Mouse (Mus musculus) olfactory bulb, adult 2 months (tissue): Measurements from ENCODE around the gene Epb41.

Experiments
- CTCF ChIP-seq: fragments of 200-500 bp; IDR thresholded peaks from 2 replicates; pipeline ENCODE4 v1.5.1; 2012; ENCODE audit warnings: low read depth, mild to moderate bottlenecking, low read length, moderate library complexity; ENCODE audit not compliant: insufficient read depth
- POLR2A ChIP-seq: fragments of 200-500 bp; IDR thresholded peaks from 2 replicates; pipeline ENCODE4 v1.6.1; 2012; ENCODE audit warnings: mild to moderate bottlenecking, low read depth, low read length, moderate library complexity; ENCODE audit not compliant: insufficient read depth

DNA sequence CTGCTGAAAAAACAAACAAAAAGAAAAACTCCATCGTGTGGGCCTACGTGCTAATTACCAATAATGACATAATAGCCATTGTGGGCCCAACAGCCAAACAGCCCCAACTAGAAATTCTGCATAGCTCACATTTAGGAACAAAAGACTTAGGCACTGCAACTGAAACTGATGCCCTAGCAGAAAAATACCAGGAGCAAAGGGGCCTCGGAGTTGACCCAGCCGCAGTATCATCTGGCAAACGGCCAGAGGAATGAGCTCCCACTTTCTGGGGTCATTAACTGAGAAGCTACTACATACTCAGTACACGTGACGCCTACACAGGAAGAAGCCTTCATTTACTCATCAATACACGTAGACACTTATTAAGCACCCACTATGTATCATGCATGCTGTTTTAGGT is 12.8 kb downstream of the Epb41 start:
- TF ChIP-seq CTCF (no peak), POLR2A (no peak)
